Mouse (Mus musculus): ENCODE results near the gene Chsy1. TPM values are rescaled to one million over a fixed set of nuclear protein-coding genes. Genes with fewer than 3 reads are reported as not detected.
A peak's percentile ranks its signal among the peaks of the same experiment; 100 is the strongest.

Chsy1 gene
- polyA plus RNA-seq, 1 experiment from 2014 or later, result 12.5 TPM

DNA sequence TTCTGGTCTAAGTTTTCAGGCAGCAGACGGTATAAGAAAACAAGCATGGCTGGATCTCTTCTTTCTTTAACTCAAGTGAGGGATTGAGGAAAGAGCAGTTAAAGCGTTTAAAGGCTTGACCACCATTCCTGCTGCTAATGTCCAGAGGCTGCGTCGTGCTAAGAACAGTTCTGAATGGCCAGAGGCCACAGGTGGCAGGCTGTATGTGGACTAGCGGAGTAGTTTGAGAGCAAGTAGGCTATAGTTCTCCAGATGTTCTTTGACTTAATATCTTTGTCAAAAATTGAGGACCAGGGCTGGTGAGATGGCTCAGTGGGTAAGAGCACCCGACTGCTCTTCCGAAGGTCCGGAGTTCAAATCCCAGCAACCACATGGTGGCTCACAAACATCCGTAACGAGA is 1.9 kb downstream of the Chsy1 start:
- Histone ChIP-seq H3K36me3 (peaks cover 2% of the 10 kb centered on the region; the same call in 1 of the 2 replicates), H3K4me2 (peak overlapping the region; percentile 70), H3K4me1 (replicated peaks) (peaks cover 53% of the 10 kb centered on the region), H3K27ac (no peak overlapping the region), H3K9ac (peak overlapping the region; percentile 96), H3K4me3 (peak overlapping the region; percentile 94), H3K27me3 (peaks cover 6% of the 10 kb centered on the region; the same call in 1 of the 2 replicates), H3K9me3 (no peaks in the 10 kb centered on the region)
- WGBS, result 59% methylated on average over 10 of the region's 10 CpGs
- ATAC-seq (ENCODE audit: low FRiP score), result no peak

- H3K4me3 ChIP-seq, result no peak overlapping the region
- no peak for ATAC-seq (ENCODE audit: low FRiP score)
- no peak overlapping the region for H3K9ac ChIP-seq
- peaks cover 69% of the 10 kb centered on the region for H3K4me1 ChIP-seq (replicated peaks)
- WGBS, result 90% methylated on average over 3 of the region's 3 CpGs
- no peaks in the 10 kb centered on the region for H3K9me3 ChIP-seq
- no peak overlapping the region for H3K27ac ChIP-seq
- no peak overlapping the region for H3K4me2 ChIP-seq
- H3K36me3 ChIP-seq, result peaks cover 2% of the 10 kb centered on the region; the same call in 1 of the 2 replicates
- H3K27me3 ChIP-seq, result no peaks in the 10 kb centered on the region
Measured at GRCm38 (mm10) chr7:66113561-66113960, 4.2 kb downstream of the Chsy1 start.

- ATAC-seq (ENCODE audit: low FRiP score), result no peak
- H3K36me3 ChIP-seq, result peaks cover 2% of the 10 kb centered on the region; the same call in 1 of the 2 replicates
Measured at GRCm38 (mm10) chr7:66115821-66116343, 6.6 kb downstream of the Chsy1 start.

GRCm38 (mm10) chr7:66116906-66117482 is 7.7 kb downstream of the Chsy1 start:
- Histone ChIP-seq H3K4me3 (no peak overlapping the region), H3K36me3 (peaks cover 2% of the 10 kb centered on the region; the same call in 1 of the 2 replicates), H3K27ac (no peak overlapping the region), H3K9ac (no peak overlapping the region), H3K27me3 (no peaks in the 10 kb centered on the region), H3K4me2 (no peak overlapping the region), H3K4me1 (replicated peaks) (peaks cover 76% of the 10 kb centered on the region), H3K9me3 (no peaks in the 10 kb centered on the region)
- WGBS, result 86% methylated on average over 8 of the region's 8 CpGs
- no peak for ATAC-seq (ENCODE audit: low FRiP score)

More at GRCm38 (mm10) chr7:66115821-66116343, 6.6 kb downstream of the Chsy1 start:
- H3K4me3 ChIP-seq, result no peak overlapping the region
- no peaks in the 10 kb centered on the region for H3K9me3 ChIP-seq
- no peak overlapping the region for H3K9ac ChIP-seq
- H3K4me1 ChIP-seq (replicated peaks), result peaks cover 77% of the 10 kb centered on the region
- 84% methylated on average over 11 of the region's 11 CpGs for WGBS
- H3K4me2 ChIP-seq, result no peak overlapping the region
- H3K27ac ChIP-seq, result no peak overlapping the region
- no peaks in the 10 kb centered on the region for H3K27me3 ChIP-seq

GRCm38 (mm10) chr7:66118046-66118445 is 8.7 kb downstream of the Chsy1 start:
- no peak for ATAC-seq (ENCODE audit: low FRiP score)
- Histone ChIP-seq H3K27me3 (no peaks in the 10 kb centered on the region), H3K4me3 (no peak overlapping the region), H3K36me3 (peaks cover 2% of the 10 kb centered on the region; the same call in 1 of the 2 replicates), H3K4me2 (no peak overlapping the region), H3K9me3 (no peaks in the 10 kb centered on the region), H3K27ac (no peak overlapping the region), H3K4me1 (replicated peaks) (peaks cover 68% of the 10 kb centered on the region), H3K9ac (no peak overlapping the region)
- WGBS, result 90% methylated on average over 3 of the region's 3 CpGs

GRCm38 (mm10) chr7:66118796-66119195 is 9.5 kb downstream of the Chsy1 start:
- Histone ChIP-seq H3K4me3 (no peak overlapping the region), H3K9ac (no peak overlapping the region), H3K4me2 (no peak overlapping the region), H3K36me3 (peaks cover 2% of the 10 kb centered on the region; the same call in 1 of the 2 replicates), H3K9me3 (no peaks in the 10 kb centered on the region), H3K27ac (no peak overlapping the region), H3K4me1 (replicated peaks) (peaks cover 65% of the 10 kb centered on the region), H3K27me3 (no peaks in the 10 kb centered on the region)
- ATAC-seq (ENCODE audit: low FRiP score), result no peak
- WGBS, result 77% methylated on average over 7 of the region's 7 CpGs

DNA sequence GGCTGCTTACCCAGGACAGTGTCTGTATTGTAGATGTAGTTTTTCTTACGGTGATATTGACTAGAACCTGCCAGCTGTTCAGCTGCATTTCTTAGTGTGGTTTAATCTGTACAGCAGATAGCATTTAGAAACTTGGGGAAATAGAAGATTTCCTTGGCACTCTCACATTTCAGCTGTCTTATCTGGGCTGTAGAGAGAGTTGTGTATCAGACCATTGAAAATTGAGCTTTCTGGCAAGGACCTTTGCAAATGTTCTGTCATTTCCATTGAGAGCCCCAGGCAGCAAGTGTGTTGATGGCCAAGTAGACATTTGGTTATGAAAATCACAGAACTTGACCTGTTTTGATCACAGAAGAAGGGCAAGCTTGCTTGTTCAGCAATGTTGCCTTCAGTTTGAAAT is 10.8 kb downstream of the Chsy1 start:
- H3K27ac ChIP-seq, result peak overlapping the region; percentile 66; the same call in 1 of the 2 replicates
- no peak overlapping the region for H3K4me3 ChIP-seq
- H3K9ac ChIP-seq, result no peak overlapping the region
- no peaks in the 10 kb centered on the region for H3K9me3 ChIP-seq
- peaks cover 1% of the 10 kb centered on the region for H3K36me3 ChIP-seq
- H3K4me1 ChIP-seq (replicated peaks), result peaks cover 61% of the 10 kb centered on the region
- no peak for ATAC-seq (ENCODE audit: low FRiP score)
- no peak overlapping the region for H3K4me2 ChIP-seq
- no peaks in the 10 kb centered on the region for H3K27me3 ChIP-seq
- 70% methylated on average over 1 of the region's 1 CpGs for WGBS

GRCm38 (mm10) chr7:66120702-66121396 is 11.5 kb downstream of the Chsy1 start:
- peaks cover 7% of the 10 kb centered on the region for H3K36me3 ChIP-seq
- H3K4me2 ChIP-seq, result no peak overlapping the region
- WGBS, result 63% methylated on average over 7 of the region's 7 CpGs
- H3K9ac ChIP-seq, result peak overlapping the region; percentile 3
- H3K4me3 ChIP-seq, result no peak overlapping the region
- H3K27me3 ChIP-seq, result no peaks in the 10 kb centered on the region
- ATAC-seq (ENCODE audit: low FRiP score), result no peak
- peaks cover 54% of the 10 kb centered on the region for H3K4me1 ChIP-seq (replicated peaks)
- H3K9me3 ChIP-seq, result no peaks in the 10 kb centered on the region
- H3K27ac ChIP-seq, result peak overlapping the region; percentile 66

DNA sequence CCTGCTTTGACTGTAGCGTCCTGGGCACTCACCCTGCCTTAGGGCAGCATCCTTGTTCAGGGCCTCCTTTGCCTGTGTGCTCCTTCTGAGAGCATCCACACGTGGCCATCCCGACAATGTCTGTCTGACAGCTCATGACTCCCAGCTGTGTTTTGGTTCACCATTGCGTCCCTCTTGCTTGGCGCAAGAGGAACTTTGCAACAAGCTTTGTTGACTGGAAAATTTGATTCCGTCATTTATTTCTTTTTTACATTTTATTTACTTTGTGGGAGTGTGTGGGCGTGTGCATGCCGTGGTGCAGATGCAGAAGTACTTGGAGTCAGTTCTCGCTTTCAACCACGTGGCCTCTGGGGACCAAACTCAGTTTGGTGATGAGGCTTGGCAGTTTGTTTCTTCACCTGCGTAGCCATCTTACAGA is 15.2 kb downstream of the Chsy1 start:
- Histone ChIP-seq H3K27me3 (no peaks in the 10 kb centered on the region), H3K9me3 (no peaks in the 10 kb centered on the region), H3K9ac (no peak overlapping the region), H3K4me2 (no peak overlapping the region), H3K4me1 (replicated peaks) (peaks cover 42% of the 10 kb centered on the region), H3K4me3 (no peak overlapping the region), H3K36me3 (peaks cover 17% of the 10 kb centered on the region), H3K27ac (no peak overlapping the region)
- no peak for ATAC-seq (ENCODE audit: low FRiP score)
- 79% methylated on average over 11 of the region's 11 CpGs for WGBS

DNA sequence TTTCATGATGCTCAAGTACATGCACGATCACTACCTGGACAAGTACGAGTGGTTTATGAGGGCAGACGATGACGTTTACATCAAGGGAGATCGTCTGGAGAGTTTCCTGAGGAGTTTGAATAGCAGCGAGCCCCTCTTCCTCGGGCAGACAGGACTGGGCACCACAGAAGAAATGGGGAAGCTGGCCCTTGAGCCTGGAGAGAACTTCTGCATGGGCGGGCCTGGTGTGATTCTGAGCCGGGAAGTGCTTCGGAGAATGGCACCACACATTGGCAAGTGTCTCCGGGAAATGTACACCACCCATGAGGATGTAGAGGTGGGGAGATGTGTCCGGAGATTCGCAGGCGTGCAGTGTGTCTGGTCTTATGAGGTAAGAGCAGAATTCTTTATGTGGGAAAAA is 16.1 kb downstream of the Chsy1 start:
- 92% methylated on average over 14 of the region's 14 CpGs for WGBS
- no peak overlapping the region for H3K4me2 ChIP-seq
- no peaks in the 10 kb centered on the region for H3K27me3 ChIP-seq
- no peak overlapping the region for H3K9ac ChIP-seq
- H3K4me1 ChIP-seq (replicated peaks), result peaks cover 34% of the 10 kb centered on the region
- H3K27ac ChIP-seq, result no peak overlapping the region
- ATAC-seq (ENCODE audit: low FRiP score), result no peak
- H3K36me3 ChIP-seq, result peaks cover 19% of the 10 kb centered on the region
- H3K4me3 ChIP-seq, result no peak overlapping the region
- H3K9me3 ChIP-seq, result no peaks in the 10 kb centered on the region

DNA sequence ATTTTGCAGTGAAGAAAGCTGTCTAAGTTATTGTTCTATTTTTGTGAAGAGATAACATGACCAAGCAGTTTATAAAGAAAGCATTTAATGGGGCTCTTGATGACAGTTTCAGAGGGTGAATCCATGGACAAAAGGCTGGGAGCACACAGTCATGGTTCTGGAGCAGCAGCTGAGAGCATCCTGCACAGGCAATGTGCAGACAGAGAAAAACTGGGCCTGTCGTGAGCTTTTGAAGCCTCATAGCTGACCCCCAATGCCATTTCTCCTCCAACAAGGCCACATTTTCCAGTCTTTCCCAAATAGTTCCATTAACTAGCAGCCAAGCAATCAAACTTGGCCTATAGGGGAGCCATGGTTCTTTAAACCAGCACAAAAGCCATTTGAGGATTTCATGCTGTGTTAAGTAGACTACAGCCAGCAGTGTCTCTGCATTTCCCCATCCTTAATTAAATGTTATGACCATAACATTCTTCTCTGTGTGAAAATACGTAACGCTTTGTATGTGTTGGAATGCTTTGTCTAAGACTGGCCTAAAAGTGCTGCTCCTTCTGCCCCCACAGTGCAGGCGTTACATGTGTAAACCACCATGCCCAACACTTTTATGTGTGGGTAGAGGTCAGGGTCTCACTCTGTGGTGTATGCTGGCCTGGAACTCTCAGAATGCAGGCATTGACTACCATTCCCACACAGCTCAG is 18.8 kb downstream of the Chsy1 start:
- peak overlapping the region; percentile 40 for H3K27ac ChIP-seq

DNA sequence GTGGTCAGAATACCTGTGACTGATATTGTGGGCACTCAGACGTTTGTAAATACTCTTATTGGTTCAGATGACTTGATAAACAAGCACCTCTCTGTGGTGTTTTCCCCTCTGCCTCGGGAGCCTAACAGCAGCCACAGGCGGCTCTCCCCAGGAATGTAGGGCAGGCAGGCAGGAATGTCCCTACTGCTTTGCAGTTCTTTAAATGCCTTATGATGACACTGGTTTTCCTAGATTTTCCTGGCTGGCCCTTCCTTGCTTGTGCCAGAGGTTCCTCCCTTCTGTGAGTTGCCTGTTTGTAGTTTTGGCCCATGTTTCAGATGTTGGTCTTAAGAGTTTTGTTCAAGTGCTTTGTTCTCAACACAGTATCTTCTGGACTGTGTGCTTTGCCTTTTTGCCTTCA is 19.5 kb downstream of the Chsy1 start:
- no peaks in the 10 kb centered on the region for H3K27me3 ChIP-seq
- H3K4me1 ChIP-seq (replicated peaks), result peaks cover 19% of the 10 kb centered on the region
- H3K9me3 ChIP-seq, result no peaks in the 10 kb centered on the region
- H3K9ac ChIP-seq, result no peak overlapping the region
- H3K4me3 ChIP-seq, result no peak overlapping the region
- H3K4me2 ChIP-seq, result no peak overlapping the region
- peaks cover 31% of the 10 kb centered on the region for H3K36me3 ChIP-seq
- no peak for ATAC-seq (ENCODE audit: low FRiP score)
- H3K27ac ChIP-seq, result no peak overlapping the region
- WGBS, result 48% methylated on average over 3 of the region's 3 CpGs

More for the DNA sequence above, 18.8 kb downstream of the Chsy1 start:
- ATAC-seq (ENCODE audit: low FRiP score), result no peak
- no peak overlapping the region for H3K9ac ChIP-seq
- peaks cover 19% of the 10 kb centered on the region for H3K4me1 ChIP-seq (replicated peaks)
- 37% methylated on average over 4 of the region's 4 CpGs for WGBS
- no peaks in the 10 kb centered on the region for H3K9me3 ChIP-seq
- peaks cover 31% of the 10 kb centered on the region for H3K36me3 ChIP-seq
- H3K4me2 ChIP-seq, result no peak overlapping the region
- H3K27me3 ChIP-seq, result no peaks in the 10 kb centered on the region
- H3K4me3 ChIP-seq, result no peak overlapping the region
